Mouse (Mus musculus) brain, adult 2 months (tissue): ENCODE measurements around the gene Bphl.
"Not testable (repeated sequence)": the region's sequence is repeated elsewhere in the genome, so short reads cannot be mapped to it uniquely, and the experiment has no call there.

Experiments
- DNase-seq: peaks from one replicate; pipeline ENCODE4 v3.0.0; 2011; ENCODE audit warnings: low read depth, low spot score

The Bphl gene

DNA sequence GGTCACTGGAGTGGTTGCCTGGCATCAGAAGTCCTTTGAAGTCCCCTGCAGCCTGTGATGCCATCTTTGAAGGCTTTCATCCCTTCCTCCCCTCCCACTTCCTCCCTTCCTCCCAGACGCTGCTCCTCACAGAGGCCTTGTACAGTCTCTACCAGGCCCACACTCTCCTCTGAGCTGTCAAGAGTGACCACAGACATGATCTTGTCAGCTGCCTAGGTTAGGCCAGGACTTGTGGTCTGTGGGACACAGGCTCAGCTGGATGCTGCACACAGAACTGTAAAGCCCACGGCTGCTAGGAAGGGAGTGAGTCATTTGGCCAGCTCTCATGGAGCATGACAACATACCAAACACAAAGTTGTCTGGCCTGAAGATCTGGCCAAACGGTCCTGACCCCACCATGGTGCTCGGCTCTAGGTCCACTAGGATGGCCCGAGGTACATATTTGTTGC, 50.8 kb downstream of the Bphl start:
- DNase-seq = not testable (repeated sequence)

GRCm38 (mm10) chr13:34088871-34089288, 51.5 kb downstream of the Bphl start:
- peak; percentile 41 for DNase-seq

- peak; percentile 47 for DNase-seq
Observed at GRCm38 (mm10) chr13:34089358-34089757, 52.0 kb downstream of the Bphl start.

DNA sequence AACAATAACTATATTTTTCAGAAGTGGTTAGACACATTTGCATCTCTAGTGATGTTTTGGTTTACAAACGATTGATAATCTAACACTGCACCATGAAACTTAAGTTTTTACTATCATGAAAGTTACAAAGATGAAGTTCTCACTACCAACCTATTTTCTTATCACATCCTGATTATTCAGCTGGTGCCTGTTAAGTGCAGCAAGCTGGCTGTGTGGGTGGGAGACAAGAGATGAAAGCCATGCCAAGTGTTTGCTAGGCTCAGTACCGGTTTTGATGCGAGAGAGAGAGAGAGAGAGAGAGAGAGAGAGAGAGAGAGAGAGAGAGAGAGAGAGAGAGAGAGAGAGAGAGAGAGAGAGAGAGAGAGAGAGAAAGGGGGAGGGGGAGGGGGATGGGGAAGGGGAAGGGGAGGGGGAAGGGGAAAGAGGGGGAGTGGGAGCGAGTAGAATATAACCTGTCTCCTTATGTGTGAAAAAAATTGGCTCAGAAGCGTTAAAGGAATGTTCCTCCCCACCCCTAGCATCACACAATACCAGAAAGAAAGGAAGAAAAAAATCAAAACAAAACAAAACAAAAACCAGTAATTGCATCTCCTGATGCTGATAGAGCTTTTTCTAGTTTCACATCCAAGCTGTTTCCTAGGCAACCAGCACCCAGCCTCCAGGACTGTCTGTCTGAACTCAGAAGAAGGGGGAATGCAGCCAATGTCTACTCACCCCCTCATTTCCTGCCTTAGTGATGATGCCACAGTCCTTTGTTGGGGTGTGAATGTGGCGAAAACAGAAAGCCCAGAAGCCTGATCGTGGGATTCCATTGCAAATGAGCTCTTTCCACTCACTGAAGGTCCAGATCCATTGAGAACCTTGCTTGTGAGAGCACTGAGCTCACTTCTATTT, 58.4 kb downstream of the Bphl start:
- peak; percentile 97 for DNase-seq

GRCm38 (mm10) chr13:34096455-34096854, 59.1 kb downstream of the Bphl start:
- DNase-seq = no peak

GRCm38 (mm10) chr13:34097086-34097485, 59.7 kb downstream of the Bphl start:
- DNase-seq = no peak

DNA sequence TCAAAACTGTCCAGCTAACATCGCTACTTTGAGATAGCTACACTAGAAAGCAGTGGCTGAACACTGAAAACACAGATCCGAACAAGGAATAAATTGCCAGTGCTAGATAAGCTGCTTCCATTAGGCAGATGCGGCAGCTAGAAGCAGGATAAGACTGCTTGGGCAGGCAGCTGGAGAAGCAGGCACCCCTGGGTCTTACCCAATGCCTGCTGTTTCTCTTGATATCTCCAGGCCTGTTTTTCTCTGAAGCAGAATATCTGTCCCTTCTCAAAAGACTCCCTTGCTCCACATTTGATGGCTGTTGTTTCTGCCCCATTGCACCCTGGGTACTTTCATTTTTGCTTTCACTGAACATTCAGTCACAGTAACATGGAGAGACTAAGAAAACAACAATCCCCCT, 63.3 kb downstream of the Bphl start:
- DNase-seq = no peak

DNA sequence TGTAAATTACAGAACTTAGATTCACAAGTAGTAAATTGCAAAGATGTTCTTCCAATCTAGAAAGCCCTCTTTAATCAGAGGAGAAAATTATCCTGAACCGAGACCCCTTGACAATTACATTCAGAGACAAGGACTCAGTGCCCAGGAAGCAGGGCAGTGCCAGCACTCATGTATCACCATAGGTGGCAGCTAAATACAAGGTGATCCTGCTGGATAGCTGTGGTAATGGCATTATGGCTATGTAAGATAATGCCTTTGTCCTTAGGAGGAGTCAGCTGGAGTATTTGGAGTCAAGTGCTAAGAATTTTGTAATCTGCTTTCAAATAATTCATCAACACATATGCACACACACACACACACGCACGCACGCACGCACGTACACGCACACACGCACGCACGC, 63.9 kb downstream of the Bphl start:
- DNase-seq = no peak

DNA sequence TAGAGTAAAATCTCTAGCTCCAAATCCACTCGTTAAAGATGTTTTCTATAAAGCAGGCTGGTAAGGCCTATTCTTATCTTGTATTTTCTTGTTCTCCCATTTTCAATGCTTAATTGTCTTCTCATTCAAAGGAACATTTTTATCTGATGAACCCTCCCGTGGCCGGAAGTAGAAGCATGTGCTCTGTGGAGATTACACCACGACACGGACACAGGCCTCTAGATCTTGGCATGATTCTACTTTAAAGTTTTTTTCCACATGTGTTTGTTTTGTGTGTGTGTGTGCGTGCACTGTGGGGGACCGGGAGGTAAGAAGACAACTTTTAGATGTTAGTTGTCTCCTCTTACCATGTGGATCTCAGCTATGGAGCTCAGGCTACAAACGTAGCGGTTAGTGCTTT, 64.5 kb downstream of the Bphl start:
- no peak for DNase-seq

- DNase-seq = no peak
Observed at GRCm38 (mm10) chr13:34105364-34105763, 68.0 kb downstream of the Bphl start.

DNA sequence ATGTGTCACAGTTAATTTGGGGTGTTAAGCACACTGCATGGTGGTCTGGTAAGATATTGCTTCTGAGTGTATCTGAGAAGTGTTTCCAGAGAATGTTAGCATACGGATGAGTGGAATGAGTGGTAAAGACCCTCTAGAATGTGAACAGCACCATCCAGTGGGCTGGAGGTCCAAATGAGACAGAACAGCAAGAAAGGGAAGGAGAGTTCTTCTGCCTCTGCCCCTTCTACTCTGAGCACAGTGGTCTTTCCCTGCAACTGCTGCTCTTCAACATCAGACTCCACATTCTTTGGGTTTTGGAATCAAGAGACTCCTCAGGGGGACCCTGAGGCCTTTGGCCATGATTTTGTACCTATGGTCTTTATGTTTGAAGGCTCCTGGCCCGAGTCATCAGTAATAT, 68.9 kb downstream of the Bphl start:
- DNase-seq = no peak

DNA sequence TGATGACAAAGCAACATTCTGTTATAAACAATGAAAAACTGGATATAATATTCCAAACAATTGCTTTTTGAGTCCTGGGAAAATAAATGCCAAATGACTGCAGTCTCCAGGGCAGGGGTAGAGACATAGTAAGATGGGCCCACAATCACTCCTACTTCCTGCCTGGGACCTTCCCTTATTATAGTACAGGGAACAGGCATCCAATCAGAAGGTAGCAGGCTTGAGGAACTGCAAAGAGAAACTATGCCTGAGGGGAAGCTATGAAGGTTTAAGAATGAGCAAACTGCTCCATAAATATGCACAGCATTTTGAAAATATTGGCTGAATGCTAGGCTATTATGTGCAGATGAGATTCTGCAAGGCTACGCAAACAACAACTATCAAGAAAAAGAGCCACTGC, 69.6 kb downstream of the Bphl start:
- no peak for DNase-seq

GRCm38 (mm10) chr13:34109035-34109676, 71.8 kb downstream of the Bphl start:
- no peak for DNase-seq

DNA sequence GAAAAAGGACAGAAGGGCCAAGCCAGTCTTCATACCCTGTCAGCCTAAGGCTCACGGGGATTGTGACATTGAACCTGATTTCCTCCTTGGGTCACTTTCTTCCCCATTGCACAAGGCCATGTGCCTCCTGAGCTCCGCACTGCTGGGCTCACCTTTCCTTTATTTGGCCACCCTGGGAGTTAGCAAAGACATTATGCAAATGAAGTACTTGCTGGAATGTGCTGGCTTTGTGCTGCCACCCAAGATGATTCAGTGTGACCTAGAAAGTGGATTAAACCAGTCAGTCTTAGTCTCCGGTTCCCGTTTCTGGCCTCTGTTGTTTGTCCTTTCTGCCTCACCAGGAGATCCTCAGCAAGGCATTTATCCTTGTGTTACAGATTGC, 72.3 kb downstream of the Bphl start:
- no peak for DNase-seq

DNA sequence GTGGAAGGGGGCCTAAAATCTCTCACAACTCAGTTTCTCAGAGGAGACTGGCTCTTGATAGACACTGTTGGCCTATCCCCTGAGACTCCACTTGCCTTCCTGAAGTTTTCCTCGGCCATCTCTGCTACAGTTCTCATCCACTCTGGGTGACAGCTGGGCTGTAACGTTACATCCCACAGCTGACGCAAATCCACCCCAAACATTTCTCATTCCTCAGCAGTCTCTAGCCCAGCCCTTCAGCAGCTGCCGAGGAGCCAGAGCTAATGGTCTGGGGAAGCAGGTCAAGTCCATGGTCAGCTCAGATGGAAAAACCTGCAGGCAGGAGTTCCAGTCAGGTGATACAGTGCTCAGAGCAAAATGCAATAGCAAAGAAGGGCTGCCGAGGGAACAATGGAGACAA, 73.6 kb downstream of the Bphl start:
- DNase-seq = no peak

DNA sequence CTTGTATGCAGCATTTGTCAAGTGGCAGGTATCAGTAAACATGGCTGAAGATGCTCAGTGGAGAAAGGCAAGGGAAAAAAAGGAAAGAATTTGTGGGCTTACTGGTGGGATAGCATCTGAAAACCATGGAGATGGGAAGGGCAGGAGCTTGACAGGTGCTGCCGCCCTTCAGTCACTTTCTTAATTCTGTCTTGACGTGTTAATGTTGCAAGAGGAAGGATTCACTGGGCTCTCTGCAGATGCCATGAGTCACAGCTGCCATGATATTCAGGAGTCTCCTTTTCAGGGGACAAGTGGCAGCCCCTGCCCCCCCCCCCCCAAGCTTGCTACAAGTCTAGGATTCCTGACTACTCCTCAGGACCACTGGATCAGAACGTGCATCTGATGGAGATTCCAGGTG, 74.5 kb downstream of the Bphl start:
- no peak for DNase-seq

DNA sequence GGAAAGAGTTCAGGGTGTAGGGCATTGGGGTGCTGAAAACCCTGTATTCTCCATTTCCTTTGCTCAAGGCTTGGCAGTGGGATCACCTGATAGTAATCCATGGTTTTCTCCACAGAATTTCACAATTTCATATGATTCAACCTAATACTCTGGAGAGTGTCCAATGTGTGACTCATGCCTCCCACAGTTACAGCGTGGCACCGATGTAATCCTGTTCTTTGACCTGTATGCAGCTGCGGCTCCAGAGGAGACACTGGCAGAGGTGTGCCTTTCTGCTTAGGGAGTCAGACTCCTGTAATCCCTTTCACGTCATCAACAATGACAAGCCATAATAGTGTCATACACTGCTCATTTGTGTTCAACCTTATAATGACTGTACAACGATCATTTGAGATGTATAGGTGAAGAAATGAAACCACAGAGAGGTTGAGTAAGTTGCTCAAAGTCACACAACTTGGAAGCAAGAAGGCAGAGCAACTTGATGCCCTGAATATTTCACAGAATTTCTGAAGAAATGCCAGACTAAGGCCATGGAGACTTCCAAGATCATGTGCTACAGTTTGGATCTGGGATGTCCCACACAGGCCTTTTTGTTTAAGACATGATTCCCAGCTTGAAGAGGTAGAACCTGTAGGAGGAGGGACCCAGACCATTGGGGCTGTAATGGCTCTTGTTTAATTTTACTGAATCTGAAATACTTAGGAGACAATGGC, 75.1 kb downstream of the Bphl start:
- peak; percentile 64 for DNase-seq

DNA sequence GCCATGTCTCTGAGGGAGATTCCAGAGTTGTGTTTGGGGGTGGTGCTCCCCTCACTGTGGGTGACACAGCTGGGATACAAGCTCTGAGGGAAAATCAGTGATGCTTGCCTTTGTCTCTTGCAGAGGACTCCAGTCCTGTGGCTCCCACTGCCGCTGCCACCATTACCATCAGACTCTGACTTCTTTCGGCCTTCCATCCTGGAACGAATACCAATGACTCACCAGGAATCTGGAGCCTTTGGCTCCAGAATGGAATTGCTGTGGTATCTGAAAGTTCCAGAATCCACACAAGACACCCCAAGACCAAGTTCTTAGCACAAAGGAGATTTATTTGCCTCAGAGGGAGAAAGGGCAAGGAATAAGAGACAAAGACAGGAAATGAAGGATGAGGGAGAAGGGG, 75.7 kb downstream of the Bphl start:
- no peak for DNase-seq

DNA sequence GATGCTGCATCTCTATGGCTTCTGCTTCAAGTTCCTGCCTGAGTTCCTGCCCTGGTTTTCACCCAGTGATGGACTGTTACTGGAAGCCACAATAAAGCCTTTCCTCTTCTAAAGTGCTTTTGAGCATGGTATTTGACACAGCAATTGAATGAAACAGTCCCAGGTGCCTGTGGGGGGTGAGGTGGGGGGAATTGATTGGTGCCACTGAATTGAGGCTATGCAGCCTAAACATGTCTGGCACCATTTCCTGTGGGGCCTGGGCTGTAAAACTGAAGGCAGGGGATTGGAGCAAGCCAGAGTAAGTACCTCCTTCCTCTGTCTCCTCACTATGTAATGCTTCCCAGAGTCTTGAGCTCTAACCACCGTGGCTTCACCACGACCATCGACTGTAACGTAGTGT, 77.3 kb downstream of the Bphl start:
- no peak for DNase-seq

DNA sequence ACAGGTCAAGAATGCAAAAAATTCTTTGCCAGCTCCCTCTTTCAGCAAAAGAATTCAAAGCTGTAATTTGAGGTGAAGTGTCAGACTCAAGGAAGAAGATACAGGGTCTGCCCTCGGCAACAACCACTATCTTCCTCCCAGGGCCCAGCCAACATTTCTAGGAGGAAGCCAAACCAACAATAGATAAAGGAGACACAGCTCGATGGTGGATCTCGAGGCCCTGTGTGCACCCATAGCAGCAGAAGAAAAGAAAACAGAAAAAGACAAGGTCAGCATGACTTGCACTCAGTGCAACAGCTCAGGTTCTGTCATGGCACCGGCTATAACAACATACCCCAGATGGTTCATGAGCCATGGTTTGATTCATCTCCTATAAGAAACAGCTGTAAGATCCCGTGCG, 79.1 kb downstream of the Bphl start:
- no peak for DNase-seq

- DNase-seq = no peak
Observed at GRCm38 (mm10) chr13:34118816-34119215, 81.4 kb downstream of the Bphl start.

DNA sequence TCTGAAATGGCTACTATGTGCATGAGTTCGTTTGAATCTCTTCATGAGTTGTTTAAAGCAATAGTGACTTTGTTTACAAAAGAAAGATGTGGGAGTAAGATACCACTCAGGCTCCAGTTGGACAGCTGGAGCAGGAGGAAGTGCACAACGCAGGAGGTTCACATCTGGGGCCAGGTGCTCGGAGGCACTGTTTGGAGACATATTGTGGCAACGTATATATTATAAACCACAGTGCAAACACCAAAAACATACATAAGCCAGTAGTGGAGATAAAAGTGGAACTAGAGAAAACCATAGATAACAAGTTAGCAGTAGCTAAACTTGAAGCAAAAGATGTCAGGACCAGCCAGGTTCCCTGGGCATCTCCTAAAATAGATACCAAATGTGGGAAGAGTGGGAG, 82.0 kb downstream of the Bphl start:
- no peak for DNase-seq

DNA sequence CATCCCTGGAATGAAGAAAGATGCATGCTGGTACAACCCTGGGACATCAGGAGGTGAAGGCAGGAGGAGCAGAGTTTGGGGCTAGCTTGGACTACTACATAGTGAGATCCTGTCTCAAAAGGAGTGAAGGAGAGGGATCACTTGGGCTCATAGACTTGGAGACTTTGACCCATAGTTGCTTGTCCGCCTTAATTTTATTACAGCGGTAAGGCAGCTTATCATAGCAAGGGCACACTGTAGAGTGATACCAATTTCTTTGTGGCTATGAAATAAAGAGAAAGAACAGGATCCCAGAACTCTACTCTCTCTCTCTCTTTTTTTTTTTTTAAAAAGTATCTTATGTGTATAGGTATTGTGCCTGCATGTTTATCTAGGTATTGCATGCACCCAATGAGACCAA, 83.1 kb downstream of the Bphl start:
- DNase-seq = no peak
